Mouse (Mus musculus) testis, adult 2 months (tissue): Measurements from ENCODE around the gene Sult1d1. TPM values are rescaled to one million over a fixed set of nuclear protein-coding genes. Genes with fewer than 3 reads are reported as not detected.

Experiments used
- H3K27ac ChIP-seq: fragments of 200-500 bp; 2 replicates; pipeline ENCODE4 v1.5.1; 2012; ENCODE audit warnings: low read depth, low read length; ENCODE audit not compliant: control insufficient read depth, insufficient read depth
- H3K27me3 ChIP-seq: fragments of 200-500 bp; 2 replicates; pipeline ENCODE4 v1.6.1; 2012; ENCODE audit warnings: mild to moderate bottlenecking, low read length, moderate library complexity; ENCODE audit not compliant: control insufficient read depth, insufficient read depth
- H3K36me3 ChIP-seq: fragments of 200-500 bp; 2 replicates; pipeline ENCODE4 v1.6.1; 2012; ENCODE audit warnings: mild to moderate bottlenecking, low read length; ENCODE audit not compliant: control insufficient read depth, insufficient read depth
- H3K4me1 ChIP-seq: fragments of 200-500 bp; 2 replicates; pipeline ENCODE4 v1.6.1; 2012; ENCODE audit warnings: low read length; ENCODE audit not compliant: control insufficient read depth, insufficient read depth
- H3K4me3 ChIP-seq: fragments of 200-500 bp; 2 replicates; pipeline ENCODE4 v1.5.1; 2012; ENCODE audit warnings: low read depth, mild to moderate bottlenecking, low read length, moderate library complexity, mixed read lengths; ENCODE audit not compliant: control insufficient read depth
- CTCF ChIP-seq: fragments of 200-500 bp; IDR thresholded peaks from 2 replicates; pipeline ENCODE4 v1.5.1; 2012; ENCODE audit warnings: low read depth, mild to moderate bottlenecking, inconsistent platforms, low read length, moderate library complexity; ENCODE audit not compliant: control insufficient read depth, insufficient read depth, insufficient replicate concordance
- POLR2A ChIP-seq: fragments of 200-500 bp; IDR thresholded peaks from 2 replicates; pipeline ENCODE4 v1.6.1; 2012; ENCODE audit warnings: low read depth, mild to moderate bottlenecking, inconsistent platforms, low read length, moderate library complexity; ENCODE audit not compliant: control insufficient read depth
- polyA plus RNA-seq: library from polyadenylated mRNA; depleted of rRNA; stranded (reverse); fragments of >200 nt; gene quantifications from 2 replicates; pipeline ENCODE4 v1.2.3, GENCODE M21; 2012; rRNA removed

Sult1d1 gene
- not detected in 2 replicates for polyA plus RNA-seq

GRCm38 (mm10) chr5:87568845-87569244 lies at the start of gene Sult1d1:
TSS of gene Sult1d1 (minus strand) at chr5:87569027.
- Histone ChIP-seq H3K4me1 (no peaks in the 10 kb centered on the region), H3K27me3 (no peaks in the 10 kb centered on the region), H3K27ac (no peak within 1 kb of the TSS), H3K36me3 (no peaks in the 10 kb centered on the region), H3K4me3 (no peak within 1 kb of the TSS)
- no peak for TF ChIP-seq CTCF
- no peak for TF ChIP-seq POLR2A

- no peaks in the 10 kb centered on the region for H3K4me1 ChIP-seq
- no peak overlapping the region for H3K27ac ChIP-seq
- no peak overlapping the region for H3K4me3 ChIP-seq
- no peaks in the 10 kb centered on the region for H3K27me3 ChIP-seq
- H3K36me3 ChIP-seq: no peaks in the 10 kb centered on the region
- TF ChIP-seq POLR2A (no peak), CTCF (no peak)
Observed at GRCm38 (mm10) chr5:87615128-87615390, 46.2 kb upstream of the Sult1d1 start.

GRCm38 (mm10) chr5:87614364-87615127 lies 45.7 kb upstream of the Sult1d1 start:
- Histone ChIP-seq H3K4me3 (no peak overlapping the region), H3K36me3 (no peaks in the 10 kb centered on the region), H3K27me3 (no peaks in the 10 kb centered on the region), H3K27ac (no peak overlapping the region), H3K4me1 (no peaks in the 10 kb centered on the region)
- TF ChIP-seq CTCF (no peak), POLR2A (no peak)

GRCm38 (mm10) chr5:87601018-87601417 lies 32.2 kb upstream of the Sult1d1 start:
- no peaks in the 10 kb centered on the region for H3K27me3 ChIP-seq
- peak overlapping the region; percentile 1; the same call in 1 of the 2 replicates for H3K27ac ChIP-seq
- no peak overlapping the region for H3K4me3 ChIP-seq
- TF ChIP-seq CTCF (no peak), POLR2A (no peak)
- H3K36me3 ChIP-seq: no peaks in the 10 kb centered on the region
- H3K4me1 ChIP-seq: no peaks in the 10 kb centered on the region

GRCm38 (mm10) chr5:87597891-87598290 lies 29.1 kb upstream of the Sult1d1 start:
- TF ChIP-seq POLR2A (no peak), CTCF (no peak)
- Histone ChIP-seq H3K27me3 (no peaks in the 10 kb centered on the region), H3K4me3 (no peak overlapping the region), H3K4me1 (no peaks in the 10 kb centered on the region), H3K27ac (no peak overlapping the region), H3K36me3 (no peaks in the 10 kb centered on the region)

- no peaks in the 10 kb centered on the region for H3K36me3 ChIP-seq
- no peaks in the 10 kb centered on the region for H3K27me3 ChIP-seq
- H3K4me1 ChIP-seq: no peaks in the 10 kb centered on the region
- TF ChIP-seq CTCF: no peak
- no peak for TF ChIP-seq POLR2A
- H3K4me3 ChIP-seq: no peak within 1 kb of the TSS
- no peak within 1 kb of the TSS for H3K27ac ChIP-seq
Observed at GRCm38 (mm10) chr5:87591494-87591893, 22.7 kb upstream of the Sult1d1 start, which contains the start of gene Sult1e1. TSS of gene Sult1e1 (minus strand) at chr5:87591594.

- H3K4me3 ChIP-seq: no peak overlapping the region
- H3K4me1 ChIP-seq: no peaks in the 10 kb centered on the region
- H3K27ac ChIP-seq: no peak overlapping the region
- no peaks in the 10 kb centered on the region for H3K27me3 ChIP-seq
- TF ChIP-seq CTCF: no peak
- no peak for TF ChIP-seq POLR2A
- H3K36me3 ChIP-seq: no peaks in the 10 kb centered on the region
Observed at GRCm38 (mm10) chr5:87589916-87590315, 21.1 kb upstream of the Sult1d1 start.
